Mouse (Mus musculus) kidney, adult 2 months (tissue): ENCODE measurements at regions not wholly inside any gene's neighbourhood (a gene's known extent, or its start where the extent isn't known, plus 50 kb on each side); places are given as distances from the start of the nearest gene placed in this dataset.

ENCODE experiments used
- CTCF ChIP-seq: fragments of 200-500 bp; conservative IDR thresholded peaks from 2 replicates; pipeline ENCODE4 v1.5.1; 2011; ENCODE audit warnings: low read depth, mild to moderate bottlenecking, control low read depth, low read length, moderate library complexity, mixed read lengths; ENCODE audit not compliant: insufficient read depth, insufficient read length
- POLR2A ChIP-seq: fragments of 200-500 bp; IDR thresholded peaks from one replicate; pipeline ENCODE4 v1.6.1; 2011; ENCODE audit warnings: low read depth, low read length, control low read depth

GRCm38 (mm10) chr2:137616637-137617036 lies 500.2 kb upstream of the Jag1 start:
- TF ChIP-seq POLR2A (no peak), CTCF (no peak)
